Mouse (Mus musculus) spleen, adult 2 months (tissue): Measurements from ENCODE around the gene Maf.

Experiments
- CTCF ChIP-seq: fragments of 200-500 bp; IDR thresholded peaks from 2 replicates; pipeline ENCODE4 v1.5.1; 2011; ENCODE audit warnings: mild to moderate bottlenecking, inconsistent platforms; ENCODE audit not compliant: insufficient read depth, insufficient read length, insufficient replicate concordance; ENCODE audit errors: extremely low read depth
- POLR2A ChIP-seq: fragments of 200-500 bp; IDR thresholded peaks from 2 replicates; pipeline ENCODE4 v1.6.1; 2011; ENCODE audit warnings: low read depth, low read length, inconsistent platforms

- no peak for TF ChIP-seq CTCF
- no peak for TF ChIP-seq POLR2A
These were observed 3.5 kb upstream of the Maf start for GRCm38 (mm10) chr8:115711106-115711505.
